Comparison of ENCODE assay signal across 8 mouse cellular contexts in genomic region chr8:86623551-86623910, GRCm38 (mm10). TPM values are rescaled to one million over a fixed set of nuclear protein-coding genes. Genes with fewer than 3 reads are reported as not detected.
DNase-seq lines count a peak whose midpoint lies in the region; ATAC-seq and TF ChIP-seq lines count a peak whose summit lies in the region.

No protein-coding gene starts in this region.

- H3K27me3 ChIP-seq in heart, embryonic 16.5 days (ENCODE audit: control insufficient read depth, insufficient read depth, low read length): no peaks in the 10 kb centered on the region
- no peaks in the 10 kb centered on the region for H3K27me3 ChIP-seq in MEL (ENCODE audit: control insufficient read depth in 1 of 2, insufficient read depth in 2 of 2, low read length in 2 of 2)
- H3K27me3 ChIP-seq in hindbrain, embryonic 11.5 days (ENCODE audit: control insufficient read depth, insufficient read depth, low read length): no peaks in the 10 kb centered on the region
- no peaks in the 10 kb centered on the region for H3K27me3 ChIP-seq in midbrain, embryonic 11.5 days (ENCODE audit: control insufficient read depth, insufficient read depth, low read length)

- no peak for TF ChIP-seq EP300 in MEL (IDR thresholded peaks at IDR 0.05; ENCODE audit: low read depth in 1 of 2, low read length in 2 of 2)

- ATAC-seq in heart, embryonic 16.5 days (replicated peaks; ENCODE audit: extremely low read depth, insufficient read depth, low FRiP score): no peak
- no peak for ATAC-seq in hindbrain, embryonic 11.5 days (ENCODE audit: low FRiP score)
- no peak for ATAC-seq in midbrain, embryonic 11.5 days (ENCODE audit: low FRiP score)

- TF ChIP-seq POLR2A in MEL (IDR thresholded peaks at IDR 0.05; ENCODE audit: control insufficient read depth in 1 of 2, insufficient read depth in 1 of 2, low read depth in 1 of 2, low read length in 2 of 2, poor library complexity in 1 of 2): peak in 1 of 2 experiments; percentile 57; a peak in 1 of 4 replicates

- peak overlapping the region; percentile 83 for H3K27ac ChIP-seq in heart, embryonic 16.5 days (ENCODE audit: low read length)
- peak overlapping the region; percentile 88 for H3K27ac ChIP-seq in MEL (ENCODE audit: control insufficient read depth, low read depth, low read length)
- peak overlapping the region; percentile 67 for H3K27ac ChIP-seq in hindbrain, embryonic 11.5 days (ENCODE audit: low read depth, low read length)
- peak overlapping the region; percentile 51; the same call in 1 of the 2 replicates for H3K27ac ChIP-seq in midbrain, embryonic 11.5 days (ENCODE audit: low read depth, low read length)

- peak overlapping the region; percentile 77 for H3K4me2 ChIP-seq in heart, embryonic 16.5 days (ENCODE audit: low read depth, low read length)
- peak overlapping the region; percentile 57 for H3K4me2 ChIP-seq in hindbrain, embryonic 11.5 days (replicated peaks; ENCODE audit: low read depth, low read length)
- H3K4me2 ChIP-seq in midbrain, embryonic 11.5 days: peak overlapping the region; percentile 56

- H3K4me1 ChIP-seq in heart, embryonic 16.5 days (ENCODE audit: control insufficient read depth, insufficient read depth, low read length): peaks cover 19% of the 10 kb centered on the region
- peaks cover 3 to 10% of the 10 kb centered on the region in 2 experiments for H3K4me1 ChIP-seq in MEL (ENCODE audit: control insufficient read depth in 1 of 2, insufficient read depth in 2 of 2, low read length in 2 of 2)
- peaks cover 4% of the 10 kb centered on the region; the same call in 1 of the 2 replicates for H3K4me1 ChIP-seq in hindbrain, embryonic 11.5 days (replicated peaks; ENCODE audit: control insufficient read depth, insufficient read depth, low read length)
- H3K4me1 ChIP-seq in midbrain, embryonic 11.5 days (ENCODE audit: control insufficient read depth, insufficient read depth, low read length): peaks cover 10% of the 10 kb centered on the region

- DNase-seq in heart, postnatal 10 days: no peak
- DNase-seq in MEL (ENCODE audit: low read depth, low spot score): no peak
- no peak for DNase-seq in hindbrain, embryonic 11.5 days (ENCODE audit: low spot score)
- no peak for DNase-seq in midbrain, embryonic 11.5 days (ENCODE audit: low spot score, missing footprints)
- DNase-seq in right cerebral cortex, postnatal 25 days: no peak
- DNase-seq in gastrocnemius, postnatal 36 days: no peak
- no peak for DNase-seq in thymus, postnatal 10 days (ENCODE audit: low spot score in 2 of 2)

- peaks cover 20% of the 10 kb centered on the region for H3K79me2 ChIP-seq in MEL (ENCODE audit: control insufficient read depth, insufficient read depth, low read length, poor library complexity)

- no peaks in the 10 kb centered on the region for H3K36me3 ChIP-seq in heart, embryonic 16.5 days (ENCODE audit: control insufficient read depth, insufficient read depth)
- H3K36me3 ChIP-seq in MEL (ENCODE audit: control insufficient read depth in 1 of 2, insufficient read depth in 2 of 2, low read length in 2 of 2): peaks cover 0 to 16% of the 10 kb centered on the region in 2 experiments; a peak in 2 of 4 replicates
- H3K36me3 ChIP-seq in hindbrain, embryonic 11.5 days (ENCODE audit: control insufficient read depth, insufficient read depth, low read length): no peaks in the 10 kb centered on the region
- H3K36me3 ChIP-seq in midbrain, embryonic 11.5 days (ENCODE audit: control insufficient read depth, insufficient read depth, low read length): no peaks in the 10 kb centered on the region

- peak overlapping the region; percentile 98 for H3K4me3 ChIP-seq in heart, embryonic 16.5 days (ENCODE audit: low read length)
- H3K4me3 ChIP-seq in MEL (ENCODE audit: control insufficient read depth in 1 of 2, insufficient read depth in 1 of 2, low read depth in 2 of 2, low read length in 2 of 2): peak overlapping the region; percentile 89 to 98
- H3K4me3 ChIP-seq in hindbrain, embryonic 11.5 days (ENCODE audit: low read depth, low read length): peak overlapping the region; percentile 75
- peak overlapping the region; percentile 84 for H3K4me3 ChIP-seq in midbrain, embryonic 11.5 days (ENCODE audit: low read depth, low read length)

- H3K9me3 ChIP-seq in heart, embryonic 16.5 days (replicated peaks; ENCODE audit: control insufficient read depth, low read length): no peaks in the 10 kb centered on the region
- H3K9me3 ChIP-seq in MEL (replicated peaks; ENCODE audit: insufficient read depth, low read length): no peaks in the 10 kb centered on the region
- H3K9me3 ChIP-seq in hindbrain, embryonic 11.5 days (ENCODE audit: control insufficient read depth, low read length): no peaks in the 10 kb centered on the region
- H3K9me3 ChIP-seq in midbrain, embryonic 11.5 days (ENCODE audit: control insufficient read depth, low read length): no peaks in the 10 kb centered on the region

- intact Hi-C loops in heart, postnatal 10 days (cut with DNase I): no loop called here
- intact Hi-C loops in gastrocnemius, postnatal 36 days (cut with DNase I): no loop called here

- no peak for TF ChIP-seq CTCF in MEL (IDR thresholded peaks at IDR 0.05 in 2 of 3, conservative IDR thresholded peaks at IDR 0.05 in 1 of 3; ENCODE audit: control insufficient read depth in 1 of 3, insufficient read depth in 1 of 3, low read depth in 2 of 3, low read length in 3 of 3, poor library complexity in 1 of 3, severe bottlenecking in 1 of 3)

- 2% methylated on average over 12 of the region's 14 CpGs for WGBS in heart, embryonic 16.5 days
- WGBS in hindbrain, embryonic 11.5 days: 5% methylated on average over 7 of the region's 14 CpGs
- WGBS in midbrain, embryonic 11.5 days: 3% methylated on average over 14 of the region's 14 CpGs

- no peak for TF ChIP-seq RAD21 in MEL (IDR thresholded peaks at IDR 0.05; ENCODE audit: low read depth, low read length)

- peak overlapping the region; percentile 79 for H3K9ac ChIP-seq in heart, embryonic 16.5 days (ENCODE audit: low read length)
- H3K9ac ChIP-seq in MEL (ENCODE audit: control insufficient read depth, low read depth, low read length, poor library complexity, severe bottlenecking): peak overlapping the region; percentile 83
- peak overlapping the region; percentile 68 for H3K9ac ChIP-seq in hindbrain, embryonic 11.5 days (ENCODE audit: low read depth, low read length)
- peak overlapping the region; percentile 71; the same call in 1 of the 2 replicates for H3K9ac ChIP-seq in midbrain, embryonic 11.5 days (ENCODE audit: low read length)

TF ChIP-seq in MEL, 35 proteins besides CTCF, POLR2A, EP300 and RAD21:
- TF ChIP-seq GABPA (IDR thresholded peaks at IDR 0.05; ENCODE audit: low read depth, low read length): no peak
- 0 out of 2 replicates have a peak, but pooled peaks have one; percentile 1 for TF ChIP-seq MEF2A (IDR thresholded peaks at IDR 0.05; ENCODE audit: extremely low read depth, insufficient replicate concordance, low read depth, low read length, poor library complexity, severe bottlenecking)
- 0 out of 2 replicates have a peak, but pooled peaks have one; percentile 11 for TF ChIP-seq TBP (IDR thresholded peaks at IDR 0.05; ENCODE audit: low read depth, low read length)

RNA-seq across cellular contexts. Expression of gene Lonp2, which starts 0.3 kb away (rescaled TPM):
- polyA plus RNA-seq in heart, embryonic 16.5 days (2015; fragmentation: Nextera tagmentation; extraction: Ambion mirVana): 67.0 and 71.9 TPM in 2 replicates
- total RNA-seq in heart, postnatal 10 days (2021): 10 to 100 TPM; 65.7 to 68.2 TPM
- 26.6 and 27.2 TPM in 2 replicates for total RNA-seq in MEL (2012; rRNA removed)
- polyA plus RNA-seq in MEL (2012; ENCODE audit: insufficient read depth in 1 of 2, insufficient read length in 2 of 2, low read depth in 1 of 2, low replicate concordance in 2 of 2, missing spikeins in 1 of 2): 10 to 100 TPM in 1 of 2 experiments, not detected in 1; 31.2 TPM
- polyA plus RNA-seq in hindbrain, embryonic 11.5 days (2014; fragmentation: Nextera tagmentation; extraction: Ambion mirVana): 67.4 and 86.7 TPM in 2 replicates
- 76.8 and 79.4 TPM in 2 replicates for polyA plus RNA-seq in midbrain, embryonic 11.5 days (2014; fragmentation: Nextera tagmentation; extraction: Ambion mirVana)
- total RNA-seq in gastrocnemius, postnatal 36 days (2021): 10 to 100 TPM; 46.8 to 48.9 TPM

RNA-seq across cellular contexts. Expression of gene Abcc12, which starts 43.0 kb away (rescaled TPM):
- 0.08 and 0.11 TPM in 2 replicates for polyA plus RNA-seq in heart, embryonic 16.5 days (2015; fragmentation: Nextera tagmentation; extraction: Ambion mirVana)
- total RNA-seq in heart, postnatal 10 days (2021): under 1 TPM; 0.07 to 0.15 TPM
- total RNA-seq in MEL (2012; rRNA removed): not detected in 2 replicates
- polyA plus RNA-seq in MEL (2012; ENCODE audit: insufficient read depth in 1 of 2, insufficient read length in 2 of 2, low read depth in 1 of 2, low replicate concordance in 2 of 2, missing spikeins in 1 of 2): not detected
- polyA plus RNA-seq in hindbrain, embryonic 11.5 days (2014; fragmentation: Nextera tagmentation; extraction: Ambion mirVana): not detected in 2 replicates
- polyA plus RNA-seq in midbrain, embryonic 11.5 days (2014; fragmentation: Nextera tagmentation; extraction: Ambion mirVana): 0.04 and 0.05 TPM in 2 replicates
- under 1 TPM in 1 of 2 experiments, not detected in 1; 0.05 TPM for total RNA-seq in gastrocnemius, postnatal 36 days (2021)
